Mouse (Mus musculus) testis, adult 2 months (tissue): ENCODE data around the gene Asap3.

ENCODE experiments used
- CTCF ChIP-seq: fragments of 200-500 bp; IDR thresholded peaks from 2 replicates; pipeline ENCODE4 v1.5.1; 2012; ENCODE audit warnings: low read depth, mild to moderate bottlenecking, inconsistent platforms, low read length, moderate library complexity; ENCODE audit not compliant: control insufficient read depth, insufficient read depth, insufficient replicate concordance
- POLR2A ChIP-seq: fragments of 200-500 bp; IDR thresholded peaks from 2 replicates; pipeline ENCODE4 v1.6.1; 2012; ENCODE audit warnings: low read depth, mild to moderate bottlenecking, inconsistent platforms, low read length, moderate library complexity; ENCODE audit not compliant: control insufficient read depth

- 0 out of 2 replicates have a peak, but pooled peaks have one; percentile 6 for TF ChIP-seq CTCF
- TF ChIP-seq POLR2A, result no peak
Measured at GRCm38 (mm10) chr4:136270648-136271047, 64.5 kb downstream of the Asap3 start.
